Mouse (Mus musculus) CD8-positive naive resting alpha-beta T cell, adult 2 months (primary cell): Measurements from ENCODE around the gene Kbtbd4.

Experiments
- DNase-seq, 2 experiments: peaks; one replicate each; pipeline ENCODE4 v3.0.0; 2022; ENCODE audit warnings: low read depth in 2 of 2, low spot score in 2 of 2

The Kbtbd4 gene

GRCm38 (mm10) chr2:90904856-90905224, 300 bp downstream of the Kbtbd4 start:
- DNase-seq, result no peak

GRCm38 (mm10) chr2:90906721-90907120, 2.2 kb downstream of the Kbtbd4 start:
- no peak for DNase-seq

- DNase-seq, result no peak
Measured at GRCm38 (mm10) chr2:90910861-90911260, 6.3 kb downstream of the Kbtbd4 start.

GRCm38 (mm10) chr2:90911668-90912067, 7.1 kb downstream of the Kbtbd4 start:
- DNase-seq, result no peak

GRCm38 (mm10) chr2:90913671-90914070, 9.1 kb downstream of the Kbtbd4 start:
- no peak for DNase-seq

GRCm38 (mm10) chr2:90915516-90915915, 11.0 kb downstream of the Kbtbd4 start:
- DNase-seq, result no peak

GRCm38 (mm10) chr2:90916560-90917232, 12.2 kb downstream of the Kbtbd4 start:
- peak in 1 of 2 experiments; percentile 7 for DNase-seq

- peak; percentile 27 to 45 for DNase-seq
Measured at GRCm38 (mm10) chr2:90917233-90917998, 12.9 kb downstream of the Kbtbd4 start.

GRCm38 (mm10) chr2:90917999-90918698, 13.6 kb downstream of the Kbtbd4 start:
- peak in 1 of 2 experiments; percentile 34 for DNase-seq

- DNase-seq, result no peak
Measured at GRCm38 (mm10) chr2:90921178-90921577, 16.6 kb downstream of the Kbtbd4 start.

GRCm38 (mm10) chr2:90922636-90923035, 18.1 kb downstream of the Kbtbd4 start:
- DNase-seq, result no peak

GRCm38 (mm10) chr2:90928566-90928965, 24.0 kb downstream of the Kbtbd4 start:
- DNase-seq, result no peak

GRCm38 (mm10) chr2:90931829-90932228, 27.3 kb downstream of the Kbtbd4 start:
- no peak for DNase-seq

- DNase-seq, result no peak
Measured at GRCm38 (mm10) chr2:90932273-90932672, 27.7 kb downstream of the Kbtbd4 start.

- no peak for DNase-seq
Measured at GRCm38 (mm10) chr2:90938362-90938761, 33.8 kb downstream of the Kbtbd4 start.

- no peak for DNase-seq
Measured at GRCm38 (mm10) chr2:90939750-90940149, 35.2 kb downstream of the Kbtbd4 start.

GRCm38 (mm10) chr2:90940233-90941229, 36.0 kb downstream of the Kbtbd4 start, which contains the start of gene Celf1:
Celf1 (plus strand) TSS chr2:90940382.
- peak; percentile 75 to 81 for DNase-seq

GRCm38 (mm10) chr2:90941744-90942143, 37.2 kb downstream of the Kbtbd4 start:
- no peak for DNase-seq

- DNase-seq, result no peak
Measured at GRCm38 (mm10) chr2:90950149-90950548, 45.6 kb downstream of the Kbtbd4 start.

GRCm38 (mm10) chr2:90950582-90951194, 46.1 kb downstream of the Kbtbd4 start:
- DNase-seq, result no peak
